Mouse (Mus musculus) adipocyte (in vitro differentiated cells): ENCODE data around the gene Gm10644.
A peak's percentile ranks its signal among the peaks of the same experiment; 100 is the strongest.

ENCODE experiments used
- DNase-seq: peaks from one replicate; pipeline ENCODE4 v3.0.0-alpha.2; 2016; ENCODE audit warnings: low spot score

The Gm10644 gene

GRCm38 (mm10) chr8:83897211-83897610 lies 57.8 kb downstream of the Gm10644 start:
- no peak for DNase-seq

- DNase-seq: no peak
Measured at GRCm38 (mm10) chr8:83896461-83896860, 58.5 kb downstream of the Gm10644 start.

GRCm38 (mm10) chr8:83895894-83896293 lies 59.1 kb downstream of the Gm10644 start:
- peak; percentile 74 for DNase-seq

GRCm38 (mm10) chr8:83893915-83894314 lies 61.1 kb downstream of the Gm10644 start:
- DNase-seq: peak; percentile 85

GRCm38 (mm10) chr8:83892061-83892460 lies 62.9 kb downstream of the Gm10644 start:
- DNase-seq: peak; percentile 54

- DNase-seq: no peak
Measured at GRCm38 (mm10) chr8:83888409-83888808, 66.6 kb downstream of the Gm10644 start.
